Mouse (Mus musculus): Measurements from ENCODE around the gene Ak2. TPM values are rescaled to one million over a fixed set of nuclear protein-coding genes. Genes with fewer than 3 reads are reported as not detected.

The Ak2 gene
- total and polyA plus RNA-seq, 2 experiments from 2014 or later, result 58.6 to 148 TPM

GRCm38 (mm10) chr4:129020454-129020853 is 28.7 kb downstream of the Ak2 start:
- TF ChIP-seq EP300 (IDR thresholded peaks at IDR 0.05; ENCODE audit: low read depth) (peak; percentile 83), CTCF (IDR thresholded peaks at IDR 0.05; ENCODE audit: low read depth) (no peak)
- DNase-seq (ENCODE audit: low spot score), result peak; percentile 87
- peak; percentile 83 for ATAC-seq (ENCODE audit: insufficient read depth, low read depth)
- Histone ChIP-seq H3K4me2 (ENCODE audit: low read depth, low read length) (no peak overlapping the region), H3K27ac (ENCODE audit: low read depth) (peak overlapping the region; percentile 93), H3K4me3 (ENCODE audit: low read depth, low read length) (no peak overlapping the region), H3K4me1 (ENCODE audit: control insufficient read depth, insufficient read depth) (peaks cover 40% of the 10 kb centered on the region), H3K36me3 (replicated peaks; ENCODE audit: control insufficient read depth, insufficient read depth, low read length) (no peaks in the 10 kb centered on the region), H3K9ac (replicated peaks; ENCODE audit: low read depth, low read length) (no peak overlapping the region), H3K27me3 (ENCODE audit: control insufficient read depth, insufficient read depth, low read length) (no peaks in the 10 kb centered on the region), H3K9me3 (replicated peaks; ENCODE audit: control insufficient read depth, low read length) (no peaks in the 10 kb centered on the region)
- WGBS, result 14% methylated on average over 6 of the region's 6 CpGs

DNA sequence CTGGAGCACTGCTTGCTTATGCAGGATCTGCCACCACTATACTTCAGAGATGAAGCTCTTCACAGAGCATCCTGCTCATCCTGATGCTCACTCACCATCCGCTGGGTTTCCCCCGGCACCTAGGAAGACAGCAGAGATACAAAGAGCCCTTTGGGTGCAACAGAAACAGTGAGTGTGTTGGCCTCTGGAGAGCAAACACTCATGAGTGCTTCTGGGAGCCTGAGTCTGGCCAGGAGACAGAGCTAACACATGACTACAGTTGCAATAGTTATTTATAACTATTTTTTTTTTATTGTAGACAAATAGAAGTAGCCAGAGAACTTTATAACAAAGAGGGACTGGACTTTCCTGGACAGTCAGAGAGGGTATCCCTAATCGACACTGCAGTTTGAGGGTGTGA is 29.7 kb downstream of the Ak2 start:
- H3K9ac ChIP-seq (replicated peaks; ENCODE audit: low read depth, low read length), result no peak overlapping the region
- TF ChIP-seq EP300 (IDR thresholded peaks at IDR 0.05; ENCODE audit: low read depth), result peak; percentile 36; the same call in 1 of the 2 replicates
- no peak for TF ChIP-seq CTCF (IDR thresholded peaks at IDR 0.05; ENCODE audit: low read depth)
- H3K4me1 ChIP-seq (ENCODE audit: control insufficient read depth, insufficient read depth), result peaks cover 34% of the 10 kb centered on the region
- peak; percentile 69 for DNase-seq (ENCODE audit: low spot score)
- no peak for ATAC-seq (ENCODE audit: insufficient read depth, low read depth)
- H3K36me3 ChIP-seq (replicated peaks; ENCODE audit: control insufficient read depth, insufficient read depth, low read length), result no peaks in the 10 kb centered on the region
- WGBS, result 43% methylated on average over 3 of the region's 3 CpGs
- H3K9me3 ChIP-seq (replicated peaks; ENCODE audit: control insufficient read depth, low read length), result no peaks in the 10 kb centered on the region
- H3K27ac ChIP-seq (ENCODE audit: low read depth), result peak overlapping the region; percentile 93
- H3K4me3 ChIP-seq (ENCODE audit: low read depth, low read length), result no peak overlapping the region
- no peaks in the 10 kb centered on the region for H3K27me3 ChIP-seq (ENCODE audit: control insufficient read depth, insufficient read depth, low read length)
- no peak overlapping the region for H3K4me2 ChIP-seq (ENCODE audit: low read depth, low read length)

- DNase-seq (ENCODE audit: low spot score) (peak; percentile 15), ATAC-seq (ENCODE audit: insufficient read depth, low read depth) (no peak)
- Histone ChIP-seq H3K4me1 (ENCODE audit: control insufficient read depth, insufficient read depth) (peaks cover 34% of the 10 kb centered on the region), H3K27me3 (ENCODE audit: control insufficient read depth, insufficient read depth, low read length) (no peaks in the 10 kb centered on the region), H3K9me3 (replicated peaks; ENCODE audit: control insufficient read depth, low read length) (no peaks in the 10 kb centered on the region), H3K4me3 (ENCODE audit: low read depth, low read length) (no peak overlapping the region), H3K4me2 (ENCODE audit: low read depth, low read length) (no peak overlapping the region), H3K9ac (replicated peaks; ENCODE audit: low read depth, low read length) (no peak overlapping the region), H3K36me3 (replicated peaks; ENCODE audit: control insufficient read depth, insufficient read depth, low read length) (no peaks in the 10 kb centered on the region), H3K27ac (ENCODE audit: low read depth) (peak overlapping the region; percentile 93)
- no peak for TF ChIP-seq CTCF (IDR thresholded peaks at IDR 0.05; ENCODE audit: low read depth)
- TF ChIP-seq EP300 (IDR thresholded peaks at IDR 0.05; ENCODE audit: low read depth), result peak; percentile 9; the same call in 1 of the 2 replicates
- 55% methylated on average over 4 of the region's 4 CpGs for WGBS
These were observed 30.1 kb downstream of the Ak2 start for GRCm38 (mm10) chr4:129021886-129022285.

DNA sequence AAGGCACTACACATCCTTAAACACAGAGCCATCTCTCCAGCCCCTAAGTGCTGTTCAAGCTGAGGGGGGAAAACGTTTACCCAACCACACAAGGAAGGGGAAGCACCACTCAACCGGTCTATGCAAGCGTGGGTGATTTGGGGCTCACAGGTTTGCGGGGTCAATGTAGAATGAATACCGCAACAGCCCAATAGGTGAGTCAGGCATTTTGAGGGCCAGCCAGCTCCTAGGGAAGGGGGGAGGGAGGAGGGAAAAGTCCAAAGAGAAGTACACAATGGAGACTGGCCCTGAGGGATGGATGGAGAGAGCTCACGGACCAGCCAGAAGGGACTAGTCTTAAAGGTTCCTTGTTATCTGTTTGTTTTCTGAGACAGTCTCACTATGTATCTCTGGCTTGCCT is 32.1 kb downstream of the Ak2 start:
- Histone ChIP-seq H3K9ac (replicated peaks; ENCODE audit: low read depth, low read length) (no peak overlapping the region), H3K9me3 (replicated peaks; ENCODE audit: control insufficient read depth, low read length) (no peaks in the 10 kb centered on the region), H3K36me3 (replicated peaks; ENCODE audit: control insufficient read depth, insufficient read depth, low read length) (no peaks in the 10 kb centered on the region), H3K4me1 (ENCODE audit: control insufficient read depth, insufficient read depth) (peaks cover 34% of the 10 kb centered on the region), H3K27ac (ENCODE audit: low read depth) (no peak overlapping the region), H3K27me3 (ENCODE audit: control insufficient read depth, insufficient read depth, low read length) (no peaks in the 10 kb centered on the region), H3K4me3 (ENCODE audit: low read depth, low read length) (no peak overlapping the region), H3K4me2 (ENCODE audit: low read depth, low read length) (no peak overlapping the region)
- DNase-seq (ENCODE audit: low spot score) (no peak), ATAC-seq (ENCODE audit: insufficient read depth, low read depth) (no peak)
- TF ChIP-seq CTCF (IDR thresholded peaks at IDR 0.05; ENCODE audit: low read depth), result no peak
- TF ChIP-seq EP300 (IDR thresholded peaks at IDR 0.05; ENCODE audit: low read depth), result no peak
- 88% methylated on average over 6 of the region's 6 CpGs for WGBS

DNA sequence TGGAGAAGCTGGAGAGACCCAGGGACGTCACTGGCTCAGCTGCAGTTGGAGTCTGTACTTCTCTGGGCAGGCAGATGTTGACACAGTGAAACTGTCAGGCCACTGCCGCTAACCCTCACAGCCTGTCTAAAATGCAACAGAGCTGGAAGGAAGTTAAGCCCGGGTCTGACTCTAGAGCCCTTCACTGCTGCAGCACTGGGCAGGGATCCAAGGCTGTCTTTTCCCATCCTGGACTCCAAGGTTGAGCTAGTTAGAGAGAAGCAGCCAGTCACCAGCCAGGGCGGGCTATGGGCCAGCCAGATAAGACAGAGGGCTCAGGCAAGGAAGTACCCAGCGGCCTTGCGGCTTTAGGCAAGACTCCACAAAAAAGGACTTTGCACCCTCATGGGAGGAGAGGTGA is 33.0 kb downstream of the Ak2 start:
- no peak overlapping the region for H3K4me2 ChIP-seq (ENCODE audit: low read depth, low read length)
- no peak for TF ChIP-seq CTCF (IDR thresholded peaks at IDR 0.05; ENCODE audit: low read depth)
- TF ChIP-seq EP300 (IDR thresholded peaks at IDR 0.05; ENCODE audit: low read depth), result no peak
- no peaks in the 10 kb centered on the region for H3K36me3 ChIP-seq (replicated peaks; ENCODE audit: control insufficient read depth, insufficient read depth, low read length)
- no peaks in the 10 kb centered on the region for H3K9me3 ChIP-seq (replicated peaks; ENCODE audit: control insufficient read depth, low read length)
- WGBS, result 0% methylated on average over 6 of the region's 6 CpGs
- no peak overlapping the region for H3K4me3 ChIP-seq (ENCODE audit: low read depth, low read length)
- ATAC-seq (ENCODE audit: insufficient read depth, low read depth), result peak; percentile 86
- H3K9ac ChIP-seq (replicated peaks; ENCODE audit: low read depth, low read length), result no peak overlapping the region
- DNase-seq (ENCODE audit: low spot score), result peak; percentile 88
- H3K4me1 ChIP-seq (ENCODE audit: control insufficient read depth, insufficient read depth), result peaks cover 30% of the 10 kb centered on the region
- no peaks in the 10 kb centered on the region for H3K27me3 ChIP-seq (ENCODE audit: control insufficient read depth, insufficient read depth, low read length)
- peak overlapping the region; percentile 79 for H3K27ac ChIP-seq (ENCODE audit: low read depth)

DNA sequence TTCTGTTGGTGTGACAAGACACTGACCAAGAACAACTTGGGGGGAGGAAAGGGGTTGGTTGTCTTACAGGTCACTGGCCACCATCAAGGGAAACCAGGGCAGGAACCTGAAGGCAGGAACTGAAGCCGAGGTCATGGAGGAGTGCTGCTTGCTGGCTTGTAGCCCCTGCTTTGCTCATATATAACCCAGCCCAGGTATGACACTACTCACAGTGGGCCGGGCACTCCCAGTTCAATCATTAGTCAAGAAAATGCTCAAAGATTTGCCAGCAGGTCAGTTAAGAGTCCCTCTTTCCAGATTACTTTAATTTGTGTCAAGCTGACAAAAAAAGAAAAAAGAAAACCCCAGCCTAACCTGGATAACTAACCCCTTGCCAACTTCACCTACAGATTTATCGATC is 33.9 kb downstream of the Ak2 start:
- TF ChIP-seq CTCF (IDR thresholded peaks at IDR 0.05; ENCODE audit: low read depth), result no peak
- TF ChIP-seq EP300 (IDR thresholded peaks at IDR 0.05; ENCODE audit: low read depth), result no peak
- Histone ChIP-seq H3K9me3 (replicated peaks; ENCODE audit: control insufficient read depth, low read length) (no peaks in the 10 kb centered on the region), H3K9ac (replicated peaks; ENCODE audit: low read depth, low read length) (no peak overlapping the region), H3K4me1 (ENCODE audit: control insufficient read depth, insufficient read depth) (peaks cover 23% of the 10 kb centered on the region), H3K4me2 (ENCODE audit: low read depth, low read length) (no peak overlapping the region), H3K4me3 (ENCODE audit: low read depth, low read length) (no peak overlapping the region), H3K27me3 (ENCODE audit: control insufficient read depth, insufficient read depth, low read length) (no peaks in the 10 kb centered on the region), H3K27ac (ENCODE audit: low read depth) (peak overlapping the region; percentile 79; the same call in 1 of the 2 replicates), H3K36me3 (replicated peaks; ENCODE audit: control insufficient read depth, insufficient read depth, low read length) (no peaks in the 10 kb centered on the region)
- ATAC-seq (ENCODE audit: insufficient read depth, low read depth) (no peak), DNase-seq (ENCODE audit: low spot score) (no peak)
- 92% methylated on average over 3 of the region's 3 CpGs for WGBS
